Mouse (Mus musculus): ENCODE measurements at regions not wholly inside any gene's neighbourhood (a gene's known extent, or its start where the extent isn't known, plus 50 kb on each side); places are given as distances from the start of the nearest gene placed in this dataset.
"Not testable (repeated sequence)": the region's sequence is repeated elsewhere in the genome, so short reads cannot be mapped to it uniquely, and the experiment has no call there.

GRCm38 (mm10) chr5:102123285-102123684, 53.6 kb upstream of the Wdfy3 start:
- peak; percentile 65; the same call in 1 of the 2 replicates for ATAC-seq
- WGBS: 41% methylated on average over 6 of the region's 6 CpGs
- Histone ChIP-seq H3K36me3 (ENCODE audit: control insufficient read depth, insufficient read depth, low read length) (no peaks in the 10 kb centered on the region), H3K4me2 (ENCODE audit: low read length) (no peak overlapping the region), H3K9ac (ENCODE audit: low read depth, low read length) (no peak overlapping the region), H3K9me3 (ENCODE audit: control insufficient read depth, low read length) (no peaks in the 10 kb centered on the region), H3K4me3 (ENCODE audit: low read length) (no peak overlapping the region), H3K27ac (ENCODE audit: low read depth, low read length) (no peak overlapping the region), H3K27me3 (replicated peaks; ENCODE audit: control insufficient read depth, insufficient read depth, low read length) (no peaks in the 10 kb centered on the region), H3K4me1 (ENCODE audit: control insufficient read depth, insufficient read depth, low read depth, low read length) (no peaks in the 10 kb centered on the region; the same call in 1 of the 2 replicates)

- no peak for ATAC-seq
- 19% methylated on average over 3 of the region's 3 CpGs for WGBS
These were observed 57.0 kb upstream of the Wdfy3 start for GRCm38 (mm10) chr5:102126737-102127136.

DNA sequence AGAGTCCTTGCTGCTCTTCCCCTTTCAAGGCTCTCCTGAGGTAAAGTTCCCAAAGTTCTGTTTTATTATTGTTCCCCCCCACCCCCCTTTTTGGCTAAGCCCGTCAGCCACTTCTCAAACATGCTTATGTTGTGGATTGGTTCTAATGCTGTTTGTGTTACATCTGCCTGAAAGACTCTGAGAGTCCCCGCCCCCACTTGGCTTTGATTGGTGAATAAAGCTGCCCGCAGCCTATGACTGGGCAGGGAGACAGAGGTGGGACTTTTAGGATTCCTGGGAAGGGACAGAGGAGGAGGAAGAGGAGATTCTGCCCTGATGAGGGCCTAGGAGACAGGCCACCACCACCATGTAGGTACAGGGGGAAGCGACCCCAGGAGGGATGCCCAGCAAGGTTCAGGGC, 78.3 kb upstream of the Wdfy3 start:
- Histone ChIP-seq H3K9me3 (ENCODE audit: control insufficient read depth, low read length) (no peaks in the 10 kb centered on the region), H3K27ac (ENCODE audit: low read depth, low read length) (no peak overlapping the region), H3K27me3 (replicated peaks; ENCODE audit: control insufficient read depth, insufficient read depth, low read length) (no peaks in the 10 kb centered on the region), H3K4me2 (ENCODE audit: low read length) (no peak overlapping the region), H3K9ac (ENCODE audit: low read depth, low read length) (no peak overlapping the region), H3K4me1 (ENCODE audit: control insufficient read depth, insufficient read depth, low read depth, low read length) (no peaks in the 10 kb centered on the region), H3K36me3 (ENCODE audit: control insufficient read depth, insufficient read depth, low read length) (no peaks in the 10 kb centered on the region), H3K4me3 (ENCODE audit: low read length) (no peak overlapping the region)
- no peak for ATAC-seq
- 91% methylated on average over 4 of the region's 4 CpGs for WGBS

More at GRCm38 (mm10) chr5:102126737-102127136, 57.0 kb upstream of the Wdfy3 start:
- Histone ChIP-seq H3K9ac (ENCODE audit: low read depth, low read length) (no peak overlapping the region), H3K4me2 (ENCODE audit: low read length) (no peak overlapping the region), H3K36me3 (ENCODE audit: control insufficient read depth, insufficient read depth, low read length) (no peaks in the 10 kb centered on the region), H3K27ac (ENCODE audit: low read depth, low read length) (no peak overlapping the region), H3K9me3 (ENCODE audit: control insufficient read depth, low read length) (no peaks in the 10 kb centered on the region), H3K27me3 (replicated peaks; ENCODE audit: control insufficient read depth, insufficient read depth, low read length) (no peaks in the 10 kb centered on the region), H3K4me1 (ENCODE audit: control insufficient read depth, insufficient read depth, low read depth, low read length) (no peaks in the 10 kb centered on the region; the same call in 1 of the 2 replicates), H3K4me3 (ENCODE audit: low read length) (no peak overlapping the region)

- Histone ChIP-seq H3K4me2 (ENCODE audit: low read length) (no peak overlapping the region), H3K27me3 (replicated peaks; ENCODE audit: control insufficient read depth, insufficient read depth, low read length) (no peaks in the 10 kb centered on the region), H3K36me3 (ENCODE audit: control insufficient read depth, insufficient read depth, low read length) (no peaks in the 10 kb centered on the region), H3K9ac (ENCODE audit: low read depth, low read length) (no peak overlapping the region), H3K4me3 (ENCODE audit: low read length) (no peak overlapping the region), H3K9me3 (ENCODE audit: control insufficient read depth, low read length) (no peaks in the 10 kb centered on the region), H3K27ac (ENCODE audit: low read depth, low read length) (no peak overlapping the region), H3K4me1 (ENCODE audit: control insufficient read depth, insufficient read depth, low read depth, low read length) (no peaks in the 10 kb centered on the region)
- 39% methylated on average over 14 of the region's 14 CpGs for WGBS
- ATAC-seq: peak; percentile 85
These were observed 79.9 kb upstream of the Wdfy3 start for GRCm38 (mm10) chr5:102149481-102150129.

DNA sequence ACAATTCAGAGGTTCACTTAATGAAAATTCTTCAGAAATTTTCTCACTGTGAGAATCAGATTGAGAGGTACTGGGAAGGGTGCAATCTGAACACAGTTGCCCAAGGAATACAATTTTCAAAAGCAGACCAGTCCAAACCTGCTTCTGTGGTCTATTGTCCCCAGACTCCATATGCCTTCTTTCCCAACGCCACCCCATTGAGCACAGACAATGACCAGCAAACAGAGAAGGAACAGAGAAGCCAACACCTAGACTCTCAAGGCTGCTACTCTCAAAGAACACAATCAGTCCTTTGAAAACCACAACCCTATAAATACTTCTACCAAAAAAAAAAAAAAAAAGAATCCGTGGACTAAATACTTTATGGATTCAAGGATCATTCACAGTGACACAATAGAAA, 89.9 kb upstream of the Wdfy3 start:
- no peak for ATAC-seq
- no peaks in the 10 kb centered on the region for H3K4me1 ChIP-seq (ENCODE audit: control insufficient read depth, insufficient read depth, low read depth, low read length)
- 29% methylated on average over 2 of the region's 2 CpGs for WGBS

DNA sequence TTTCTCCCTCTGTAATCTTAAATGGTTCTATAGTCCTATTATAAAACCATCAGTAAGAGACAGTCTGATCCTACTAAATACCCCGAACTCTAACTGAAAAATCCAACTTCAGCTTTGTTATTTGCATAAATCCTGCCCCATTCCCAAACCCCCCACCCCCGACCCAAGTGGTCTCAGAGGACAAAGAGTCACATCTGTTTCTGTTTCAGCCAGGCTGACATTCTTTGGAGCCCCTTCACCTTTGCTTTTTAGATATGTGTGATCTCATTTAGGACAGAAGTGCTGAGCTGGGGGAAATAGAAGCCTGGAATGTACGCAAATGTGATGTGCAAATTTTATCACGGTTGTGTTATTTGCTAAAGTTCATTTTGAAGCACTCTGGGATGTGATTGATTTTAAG, 98.3 kb upstream of the Wdfy3 start:
- no peak for ATAC-seq
- H3K4me1 ChIP-seq (ENCODE audit: control insufficient read depth, insufficient read depth, low read depth, low read length): no peaks in the 10 kb centered on the region
- no peak overlapping the region for H3K4me2 ChIP-seq (ENCODE audit: low read length)
- H3K4me3 ChIP-seq (ENCODE audit: low read length): no peak overlapping the region
- H3K27me3 ChIP-seq (replicated peaks; ENCODE audit: control insufficient read depth, insufficient read depth, low read length): no peaks in the 10 kb centered on the region
- H3K36me3 ChIP-seq (ENCODE audit: control insufficient read depth, insufficient read depth, low read length): no peaks in the 10 kb centered on the region
- no peak overlapping the region for H3K9ac ChIP-seq (ENCODE audit: low read depth, low read length)
- WGBS: 31% methylated on average over 4 of the region's 4 CpGs
- H3K27ac ChIP-seq (ENCODE audit: low read depth, low read length): no peak overlapping the region
- no peaks in the 10 kb centered on the region for H3K9me3 ChIP-seq (ENCODE audit: control insufficient read depth, low read length)

More for the DNA sequence above, 89.9 kb upstream of the Wdfy3 start:
- no peaks in the 10 kb centered on the region for H3K27me3 ChIP-seq (replicated peaks; ENCODE audit: control insufficient read depth, insufficient read depth, low read length)
- no peak overlapping the region for H3K27ac ChIP-seq (ENCODE audit: low read depth, low read length)
- H3K4me2 ChIP-seq (ENCODE audit: low read length): no peak overlapping the region
- no peaks in the 10 kb centered on the region for H3K9me3 ChIP-seq (ENCODE audit: control insufficient read depth, low read length)
- H3K4me3 ChIP-seq (ENCODE audit: low read length): no peak overlapping the region
- H3K36me3 ChIP-seq (ENCODE audit: control insufficient read depth, insufficient read depth, low read length): no peaks in the 10 kb centered on the region
- no peak overlapping the region for H3K9ac ChIP-seq (ENCODE audit: low read depth, low read length)

DNA sequence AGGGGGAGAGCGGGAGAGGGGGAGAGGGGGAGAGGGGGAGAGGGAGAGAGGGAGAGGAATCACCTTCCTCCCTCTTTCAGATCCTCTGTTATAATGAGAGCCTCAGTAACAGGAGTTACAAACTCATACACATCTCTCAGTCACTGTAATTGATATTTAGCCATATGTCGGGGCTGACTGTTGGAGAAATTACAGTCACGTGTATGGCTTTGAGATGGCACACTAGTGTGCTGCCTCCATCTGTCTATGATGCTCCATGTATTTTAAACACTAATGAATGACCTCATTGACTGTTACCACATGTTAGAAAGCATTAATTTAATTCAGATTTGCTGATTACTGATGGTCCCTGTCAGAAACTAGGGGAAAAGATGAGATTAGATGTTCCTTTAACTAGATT, 102.1 kb upstream of the Wdfy3 start:
- no peaks in the 10 kb centered on the region for H3K36me3 ChIP-seq (ENCODE audit: control insufficient read depth, insufficient read depth, low read length)
- no peaks in the 10 kb centered on the region for H3K9me3 ChIP-seq (ENCODE audit: control insufficient read depth, low read length)
- no peaks in the 10 kb centered on the region for H3K27me3 ChIP-seq (replicated peaks; ENCODE audit: control insufficient read depth, insufficient read depth, low read length)
- no peak overlapping the region for H3K4me2 ChIP-seq (ENCODE audit: low read length)
- H3K27ac ChIP-seq (ENCODE audit: low read depth, low read length): no peak overlapping the region
- H3K9ac ChIP-seq (ENCODE audit: low read depth, low read length): no peak overlapping the region
- H3K4me1 ChIP-seq (ENCODE audit: control insufficient read depth, insufficient read depth, low read depth, low read length): no peaks in the 10 kb centered on the region
- peak; percentile 30; the same call in 1 of the 2 replicates for ATAC-seq
- H3K4me3 ChIP-seq (ENCODE audit: low read length): no peak overlapping the region
- 70% methylated on average over 2 of the region's 3 CpGs for WGBS

GRCm38 (mm10) chr5:102180250-102180649, 110.5 kb upstream of the Wdfy3 start:
- H3K27me3 ChIP-seq (replicated peaks; ENCODE audit: control insufficient read depth, insufficient read depth, low read length): no peaks in the 10 kb centered on the region
- H3K4me2 ChIP-seq (ENCODE audit: low read length): no peak overlapping the region
- H3K4me3 ChIP-seq (ENCODE audit: low read length): no peak overlapping the region
- no peak overlapping the region for H3K27ac ChIP-seq (ENCODE audit: low read depth, low read length)
- ATAC-seq: peak; percentile 34; the same call in 1 of the 2 replicates
- H3K9me3 ChIP-seq (ENCODE audit: control insufficient read depth, low read length): no peaks in the 10 kb centered on the region
- H3K9ac ChIP-seq (ENCODE audit: low read depth, low read length): no peak overlapping the region
- 74% methylated on average over 8 of the region's 8 CpGs for WGBS
- H3K4me1 ChIP-seq (ENCODE audit: control insufficient read depth, insufficient read depth, low read depth, low read length): no peaks in the 10 kb centered on the region
- H3K36me3 ChIP-seq (ENCODE audit: control insufficient read depth, insufficient read depth, low read length): no peaks in the 10 kb centered on the region

DNA sequence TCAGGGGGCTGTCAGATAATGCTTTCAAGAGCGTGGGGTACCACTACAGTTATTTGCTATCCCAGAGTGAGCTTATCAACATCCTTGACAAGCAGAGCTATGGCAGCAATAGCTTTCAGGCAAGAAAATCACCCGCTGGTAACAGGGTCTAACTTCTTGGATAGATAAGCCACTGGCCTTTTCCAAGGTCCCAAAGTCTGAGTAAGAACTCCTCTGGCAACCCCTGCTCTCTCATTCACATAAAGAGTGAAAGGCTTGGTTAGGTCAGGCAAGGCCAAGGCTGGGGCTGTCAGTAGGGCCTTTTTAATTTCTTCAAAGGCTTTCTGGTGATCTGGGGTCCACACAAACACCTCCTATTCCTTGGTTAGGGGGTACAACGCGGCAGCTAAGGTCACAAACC, 119.2 kb upstream of the Wdfy3 start:
- H3K9me3 ChIP-seq (ENCODE audit: control insufficient read depth, low read length); H3K4me2 ChIP-seq (ENCODE audit: low read length); H3K9ac ChIP-seq (ENCODE audit: low read depth, low read length); H3K27me3 ChIP-seq (replicated peaks; ENCODE audit: control insufficient read depth, insufficient read depth, low read length); ATAC-seq; H3K27ac ChIP-seq (ENCODE audit: low read depth, low read length); H3K36me3 ChIP-seq (ENCODE audit: control insufficient read depth, insufficient read depth, low read length); H3K4me3 ChIP-seq (ENCODE audit: low read length); H3K4me1 ChIP-seq (ENCODE audit: control insufficient read depth, insufficient read depth, low read depth, low read length): not testable (repeated sequence)
- 86% methylated on average over 4 of the region's 4 CpGs for WGBS

Data from hindbrain, embryonic 16.5 days (tissue).